In the genomic region with DNA sequence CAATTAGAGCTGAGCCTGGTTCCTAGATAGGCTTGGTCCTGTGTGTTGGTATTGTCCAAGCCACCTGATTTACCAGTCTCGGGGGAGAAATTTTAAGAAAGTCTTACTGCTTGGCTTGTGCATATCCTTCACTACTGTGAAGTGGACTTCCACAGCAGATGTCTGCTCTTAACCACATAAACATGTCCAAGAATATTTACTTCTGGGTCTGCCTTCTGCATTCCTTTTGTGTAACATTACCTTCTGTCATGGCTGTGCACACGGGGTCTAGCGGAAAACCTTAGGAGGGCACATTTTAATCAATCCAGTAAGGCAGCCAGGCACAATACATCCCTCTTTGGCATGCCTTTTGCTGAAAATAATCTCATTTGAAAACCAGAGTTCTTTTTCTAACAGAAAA, we compare ENCODE assay signal across 19 mouse cellular contexts.
"Had no signal": no experiment of that assay in that cellular context is flagged by ENCODE, and none has a peak within 500 bp of the region (broad histone marks: within the 10 kb centered on the region; RNA-seq: fewer than 3 reads in every experiment).

No protein-coding gene starts in this region.

- H3K9me3 ChIP-seq: intestine, embryonic 15.5 days; liver, embryonic 13.5 days; midbrain, embryonic 12.5 days; neural tube, embryonic 13.5 days; stomach, embryonic 15.5 days had no signal

- H3K4me3 ChIP-seq: intestine, embryonic 15.5 days; layer of hippocampus, adult 2 months; left cerebral cortex, adult 2 months; liver, embryonic 13.5 days; midbrain, embryonic 12.5 days; myocyte; neural tube, embryonic 13.5 days; stomach, embryonic 15.5 days had no signal

- H3K27ac ChIP-seq: intestine, embryonic 15.5 days; layer of hippocampus, adult 2 months; left cerebral cortex, adult 2 months; liver, embryonic 13.5 days; midbrain, embryonic 12.5 days; neural tube, embryonic 13.5 days; stomach, embryonic 15.5 days had no signal

- DNase-seq: kidney, adult 18-20 months; kidney, postnatal 10 days; layer of hippocampus, adult 9-11 months; liver, embryonic 13.5 days; lung, adult 2 months; lung, postnatal 14 days; lung, postnatal 4 days; retina, postnatal 1 day; right cerebral cortex, postnatal 25 days; spleen, adult 18-20 months; thymus, postnatal 25 days had no signal

- H3K9ac ChIP-seq: intestine, embryonic 15.5 days; liver, embryonic 13.5 days; midbrain, embryonic 12.5 days; neural tube, embryonic 13.5 days; stomach, embryonic 15.5 days had no signal

- H3K4me2 ChIP-seq: intestine, embryonic 15.5 days; liver, embryonic 13.5 days; midbrain, embryonic 12.5 days; neural tube, embryonic 13.5 days; stomach, embryonic 15.5 days had no signal

- H3K4me1 ChIP-seq: intestine, embryonic 15.5 days; liver, embryonic 13.5 days; midbrain, embryonic 12.5 days; neural tube, embryonic 13.5 days; stomach, embryonic 15.5 days had no signal

- H3K27me3 ChIP-seq: intestine, embryonic 15.5 days; liver, embryonic 13.5 days; midbrain, embryonic 12.5 days; neural tube, embryonic 13.5 days; stomach, embryonic 15.5 days had no signal

- ATAC-seq: intestine, embryonic 15.5 days; midbrain, embryonic 16.5 days had no signal

- H3K36me3 ChIP-seq: intestine, embryonic 15.5 days; liver, embryonic 13.5 days; midbrain, embryonic 12.5 days; neural tube, embryonic 13.5 days; stomach, embryonic 15.5 days had no signal
